Mouse (Mus musculus) ES-CJ7 (cell line): ENCODE results near the gene March10.

Source experiments
- DNase-seq: peaks from one replicate; pipeline ENCODE4 v3.0.0; 2011; ENCODE audit warnings: low read depth, low spot score

March10 gene

GRCm38 (mm10) chr11:105313633-105314014, 142.9 kb downstream of the March10 start:
- DNase-seq = no peak

DNA sequence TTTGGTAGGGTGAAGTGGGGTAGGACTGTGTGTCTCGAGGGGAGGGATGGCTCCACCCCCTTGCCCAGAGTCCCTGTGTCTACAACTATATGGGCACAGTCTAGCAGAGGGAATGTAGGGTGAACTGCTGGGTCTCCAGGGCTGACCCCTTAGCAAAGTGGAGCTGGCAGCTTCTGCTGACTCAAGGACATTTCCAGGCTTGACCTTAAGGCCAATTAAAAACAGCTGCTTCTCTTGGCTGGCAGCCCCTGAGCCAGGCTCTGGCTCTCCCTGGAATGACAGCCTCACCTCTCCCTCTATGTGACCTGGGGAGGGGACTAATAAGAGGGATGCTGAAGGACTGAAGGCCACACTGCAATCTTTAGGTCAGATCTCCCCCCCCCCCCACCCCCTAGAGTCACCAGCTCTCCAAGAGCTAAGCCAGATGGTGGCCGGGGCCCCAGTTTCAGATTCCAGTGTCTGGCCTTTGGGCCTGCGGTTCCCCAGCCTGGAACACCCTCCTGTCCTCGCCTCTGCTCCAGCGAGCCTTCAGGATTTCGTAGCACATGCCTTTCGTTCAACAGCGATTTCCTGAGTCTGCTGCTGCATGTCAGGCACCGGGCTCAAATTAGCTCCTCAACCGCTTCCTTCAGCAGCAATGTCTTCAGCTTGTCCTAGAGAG, 143.4 kb downstream of the March10 start:
- DNase-seq = no peak

DNA sequence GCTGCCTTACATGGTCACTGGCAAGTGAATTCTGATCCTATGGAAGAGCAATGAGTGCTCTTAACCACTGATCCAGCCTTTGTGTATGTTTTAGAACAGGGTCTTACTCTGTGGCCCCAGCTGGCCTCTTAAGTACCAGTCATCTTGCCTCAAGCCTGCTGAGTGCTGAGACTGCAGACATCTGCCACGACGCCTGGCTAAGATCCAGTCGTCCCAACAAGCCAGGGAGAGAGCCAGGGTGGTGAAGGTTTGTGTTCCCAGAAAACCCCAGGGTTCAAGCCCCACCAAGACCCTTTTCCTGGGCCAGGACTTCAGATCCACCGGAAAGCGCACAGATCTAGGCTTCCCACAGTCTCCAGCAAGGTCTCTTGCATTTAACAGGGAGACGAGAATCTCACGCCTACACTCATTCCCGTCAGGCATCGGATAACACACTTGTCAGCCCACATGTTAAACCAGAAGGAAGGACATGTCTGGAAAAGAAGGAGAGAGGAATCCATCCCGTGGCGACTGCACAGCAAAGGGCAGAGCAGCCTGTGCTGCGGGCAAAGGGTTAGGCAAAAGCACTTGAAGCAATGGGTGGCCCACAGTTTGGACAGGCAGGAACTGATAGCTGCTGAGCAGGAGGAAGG, 144.1 kb downstream of the March10 start:
- DNase-seq = no peak

DNA sequence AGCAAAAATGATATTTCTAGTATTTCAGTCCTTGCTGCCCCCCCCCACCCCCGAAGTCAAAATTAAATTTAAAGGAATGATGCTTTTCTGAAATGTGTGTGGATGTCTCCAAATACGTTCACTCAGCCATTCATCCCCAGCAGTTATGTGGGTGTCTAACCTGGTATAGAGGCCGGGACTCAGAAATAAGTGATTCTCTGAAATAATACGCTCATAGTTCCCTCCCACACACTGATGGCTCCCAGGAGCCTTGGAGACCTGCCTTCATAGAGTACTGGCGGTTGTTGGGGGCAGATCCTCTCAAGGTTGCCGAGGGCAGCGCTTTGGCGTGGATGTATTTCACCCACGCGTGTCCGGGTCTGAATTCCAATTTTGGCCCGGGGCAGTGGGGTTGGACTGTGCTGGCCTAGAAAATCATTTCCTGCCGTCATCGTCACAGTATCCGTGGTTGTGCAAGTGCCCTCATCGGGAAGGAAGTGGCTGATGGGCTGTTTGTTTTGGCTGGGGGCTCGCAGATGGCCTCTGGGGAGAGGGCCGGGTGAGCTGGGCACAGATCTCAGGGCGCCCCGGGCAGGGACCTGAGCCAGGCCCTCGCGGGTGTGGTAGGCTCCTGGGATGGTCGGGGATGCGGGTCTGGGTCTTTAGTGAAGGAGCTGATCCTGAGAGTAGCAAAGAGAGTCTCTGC, 145.1 kb downstream of the March10 start:
- DNase-seq = no peak
